ENCODE assay signal across 8 mouse cellular contexts in the genomic region with DNA sequence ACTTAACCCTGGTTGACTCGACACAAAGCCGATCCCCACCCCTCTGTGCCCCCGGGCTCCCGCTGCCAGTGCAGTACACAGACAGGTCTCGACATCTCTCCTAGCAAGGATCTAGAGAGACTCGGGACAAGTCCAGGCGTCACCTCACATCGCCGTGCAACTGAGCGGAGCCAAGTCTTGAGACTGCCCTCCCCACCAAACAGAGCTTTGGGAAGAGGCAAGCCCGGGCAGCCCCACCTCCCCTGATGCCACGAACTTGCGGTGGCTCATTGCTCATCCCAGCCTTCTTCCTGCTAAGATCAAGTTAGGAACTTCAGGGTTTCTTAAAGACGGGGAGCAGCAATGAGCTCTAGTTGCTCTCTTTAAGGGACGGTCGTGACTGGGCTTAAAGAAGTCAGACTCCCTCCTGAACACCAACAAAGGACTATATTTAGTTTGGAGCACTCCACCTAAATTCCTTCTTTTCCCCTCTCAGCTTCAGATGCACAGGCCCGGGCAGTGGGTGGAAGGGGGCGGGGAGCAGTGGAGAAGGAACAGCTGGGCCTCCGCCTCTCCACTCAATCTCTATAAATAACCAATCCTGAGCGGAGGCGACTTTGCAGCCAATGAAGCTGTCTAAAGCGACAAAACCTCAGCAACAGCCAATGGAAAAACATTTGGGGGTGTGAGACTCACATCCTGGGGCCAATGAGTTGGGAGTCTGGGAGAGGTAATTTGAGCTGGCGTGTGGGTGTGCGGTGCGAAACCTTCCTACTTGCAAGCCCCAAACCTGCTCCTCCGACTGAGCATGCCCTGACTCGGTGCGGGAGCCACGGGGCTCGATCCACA. TPM values are rescaled to one million over a fixed set of nuclear protein-coding genes. Genes with fewer than 3 reads are reported as not detected.
DNase-seq lines count a peak whose midpoint lies in the region; ATAC-seq lines count a peak whose summit lies in the region.

No protein-coding gene starts in this region.

- H3K9me3 ChIP-seq in intestine, embryonic 15.5 days: no peaks in the 10 kb centered on the region
- no peaks in the 10 kb centered on the region for H3K9me3 ChIP-seq in midbrain, embryonic 10.5 days (replicated peaks)

- no peaks in the 10 kb centered on the region for H3K27me3 ChIP-seq in intestine, embryonic 15.5 days (replicated peaks)
- H3K27me3 ChIP-seq in midbrain, embryonic 10.5 days (ENCODE audit: low read depth, poor library complexity, severe bottlenecking): no peaks in the 10 kb centered on the region

- WGBS in intestine, embryonic 15.5 days: under 1% methylated on average over 30 of the region's 30 CpGs
- WGBS in midbrain, embryonic 10.5 days: under 1% methylated on average over 30 of the region's 30 CpGs

- peak overlapping the region; percentile 75 for H3K9ac ChIP-seq in intestine, embryonic 15.5 days

- intact Hi-C loops in gastrocnemius, postnatal 36 days (cut with DNase I): no loop called here
- intact Hi-C loops in left cerebral cortex, postnatal 25 days (cut with DNase I): loop anchor here (1.0 to 5.0 kb wide), 4 partner anchors 43 to 829 kb away; no protein-coding TSS in a partner anchor

- peak; percentile 94 for ATAC-seq in intestine, embryonic 15.5 days

- H3K27ac ChIP-seq in intestine, embryonic 15.5 days: peak overlapping the region; percentile 96
- H3K27ac ChIP-seq in midbrain, embryonic 10.5 days (replicated peaks): peak overlapping the region; percentile 94

- H3K4me1 ChIP-seq in intestine, embryonic 15.5 days (replicated peaks): peaks cover 2% of the 10 kb centered on the region; the same call in 1 of the 2 replicates
- peaks cover 30% of the 10 kb centered on the region for H3K4me1 ChIP-seq in midbrain, embryonic 10.5 days

- peak overlapping the region; percentile 86 for H3K4me3 ChIP-seq in intestine, embryonic 15.5 days (replicated peaks)
- H3K4me3 ChIP-seq in midbrain, embryonic 10.5 days: peak overlapping the region; percentile 84

- peak; percentile 92 for DNase-seq in adrenal gland, adult 2 months
- DNase-seq in embryo, embryonic 11.5 days (ENCODE audit: low read depth, low spot score): peak; percentile 90
- peak; percentile 80 to 89 for DNase-seq in gastrocnemius, postnatal 36 days
- DNase-seq in left cerebral cortex, postnatal 25 days (ENCODE audit: low spot score in 2 of 2): peak; percentile 94 to 100
- peak; percentile 93 for DNase-seq in midbrain, embryonic 10.5 days (ENCODE audit: low spot score)
- peak; percentile 83 for DNase-seq in right cerebral cortex, postnatal 4 days
- DNase-seq in MN1 (ENCODE audit: low spot score): no peak

- H3K4me2 ChIP-seq in intestine, embryonic 15.5 days (replicated peaks): peak overlapping the region; percentile 85

- no peaks in the 10 kb centered on the region for H3K36me3 ChIP-seq in intestine, embryonic 15.5 days
- 0 out of 2 replicates have a peak, but pooled peaks cover under 1% of the 10 kb centered on the region for H3K36me3 ChIP-seq in midbrain, embryonic 10.5 days

RNA-seq across cellular contexts. Expression of gene Rap2b, which starts 1.9 kb away (rescaled TPM):
- total RNA-seq in adrenal gland, adult 2 months (2021): 1 to 10 TPM; 2.7 to 5.0 TPM
- 4.2 and 6.4 TPM in 2 replicates for polyA plus RNA-seq in adrenal gland, adult 2 months (2012; rRNA removed)
- 1 to 10 TPM; 1.3 to 1.4 TPM for total RNA-seq in gastrocnemius, postnatal 36 days (2021)
- polyA plus RNA-seq in intestine, embryonic 15.5 days (2015; fragmentation: Nextera tagmentation; extraction: Ambion mirVana): 6.8 and 8.3 TPM in 2 replicates
- 10 to 100 TPM; 41.7 to 46.3 TPM for total RNA-seq in left cerebral cortex, postnatal 25 days (2021)
- 9.7 and 11.6 TPM in 2 replicates for polyA plus RNA-seq in midbrain, embryonic 10.5 days (2016; fragmentation: Nextera tagmentation; extraction: Ambion mirVana)

RNA-seq across cellular contexts. Expression of gene B430305J03Rik, which starts 2.4 kb away (rescaled TPM):
- under 1 TPM in 1 of 2 experiments, not detected in 1; 0.09 TPM for total RNA-seq in adrenal gland, adult 2 months (2021)
- 0.15 and 0.21 TPM in 2 replicates for polyA plus RNA-seq in adrenal gland, adult 2 months (2012; rRNA removed)
- not detected for total RNA-seq in gastrocnemius, postnatal 36 days (2021)
- polyA plus RNA-seq in intestine, embryonic 15.5 days (2015; fragmentation: Nextera tagmentation; extraction: Ambion mirVana): not detected in 2 replicates
- total RNA-seq in left cerebral cortex, postnatal 25 days (2021): 1 to 10 TPM; 2.4 to 2.7 TPM
- polyA plus RNA-seq in midbrain, embryonic 10.5 days (2016; fragmentation: Nextera tagmentation; extraction: Ambion mirVana): not detected in 2 replicates

Comparison
In these comparisons a context has a peak if more than half of its experiments do, and no peak if none do; other contexts are left out.
1. RNA of gene Rap2b, which starts 1.9 kb away (total RNA-seq): 41.7 to 46.3 TPM in left cerebral cortex, postnatal 25 days; 2.7 to 5.0 TPM in adrenal gland, adult 2 months and 1.3 to 1.4 TPM in gastrocnemius, postnatal 36 days; every median in the first group is over 4 times any median in the second.